Mouse (Mus musculus): ENCODE data around the gene Methig1.
"Not testable (repeated sequence)": the region's sequence is repeated elsewhere in the genome, so short reads cannot be mapped to it uniquely, and the experiment has no call there.

Gene Methig1

DNA sequence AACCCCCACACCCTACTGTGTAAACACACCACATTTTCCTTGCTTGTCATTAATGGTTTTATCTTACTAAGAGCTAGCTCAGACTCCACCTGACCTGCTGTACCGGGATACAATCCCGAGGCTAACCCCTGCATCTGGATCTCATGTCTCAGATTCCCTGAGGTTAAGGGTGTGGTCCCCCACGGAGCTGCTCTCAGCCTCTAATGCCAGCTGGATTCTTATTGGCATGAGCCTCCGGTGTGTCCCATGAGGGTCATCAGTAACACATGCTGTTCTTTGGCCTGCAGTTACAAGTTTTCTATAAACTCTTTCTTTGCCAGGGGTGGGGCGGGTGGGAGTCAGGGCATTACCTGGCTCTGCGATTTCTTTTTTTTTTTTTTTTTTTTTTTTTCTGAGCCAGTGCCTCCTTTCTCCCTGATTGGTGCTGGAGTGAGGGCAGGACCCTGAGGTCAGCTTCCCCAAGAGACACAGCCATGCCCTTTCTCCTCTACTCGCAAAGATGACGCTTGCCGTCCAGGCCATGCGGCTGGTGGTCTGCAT lies at the start of gene Methig1, which contains the start of gene Mettl7a2:
TSS of gene Methig1 (plus strand) at position 439 of the 540 bp plus-strand sequence.
TSS of gene Mettl7a2 (plus strand) at position 490 of the 540 bp plus-strand sequence.
- DNase-seq (ENCODE audit: inconsistent ontology term) = no peak

DNA sequence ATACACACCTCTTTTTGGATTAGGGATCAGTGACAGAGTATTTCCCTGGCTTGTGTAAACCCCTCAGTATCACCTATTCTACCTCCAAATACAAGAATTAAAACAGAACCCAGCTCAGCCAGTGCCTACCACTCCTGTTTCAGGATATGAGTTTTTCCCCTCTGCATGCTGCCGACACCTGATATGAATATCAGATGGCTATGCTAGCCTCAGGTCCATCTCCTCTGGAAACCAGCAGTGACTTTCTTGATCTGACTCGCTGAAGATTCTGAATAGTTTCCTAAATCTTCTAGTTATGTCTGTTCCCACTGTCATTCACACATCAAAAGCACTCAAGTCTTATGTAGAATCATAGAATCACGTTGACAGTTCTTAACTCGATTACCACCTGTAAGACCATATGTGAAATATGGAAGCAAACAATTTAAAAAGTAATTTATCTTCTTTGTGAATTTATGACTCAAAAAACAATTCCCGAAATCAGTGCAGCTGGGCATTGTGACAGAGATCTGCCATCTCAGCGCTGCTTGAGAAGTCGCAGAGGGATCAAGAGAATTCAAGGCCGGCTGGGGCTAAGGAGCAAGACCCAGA lies 49.4 kb upstream of the Methig1 start:
- no peak for DNase-seq (ENCODE audit: inconsistent ontology term)

DNA sequence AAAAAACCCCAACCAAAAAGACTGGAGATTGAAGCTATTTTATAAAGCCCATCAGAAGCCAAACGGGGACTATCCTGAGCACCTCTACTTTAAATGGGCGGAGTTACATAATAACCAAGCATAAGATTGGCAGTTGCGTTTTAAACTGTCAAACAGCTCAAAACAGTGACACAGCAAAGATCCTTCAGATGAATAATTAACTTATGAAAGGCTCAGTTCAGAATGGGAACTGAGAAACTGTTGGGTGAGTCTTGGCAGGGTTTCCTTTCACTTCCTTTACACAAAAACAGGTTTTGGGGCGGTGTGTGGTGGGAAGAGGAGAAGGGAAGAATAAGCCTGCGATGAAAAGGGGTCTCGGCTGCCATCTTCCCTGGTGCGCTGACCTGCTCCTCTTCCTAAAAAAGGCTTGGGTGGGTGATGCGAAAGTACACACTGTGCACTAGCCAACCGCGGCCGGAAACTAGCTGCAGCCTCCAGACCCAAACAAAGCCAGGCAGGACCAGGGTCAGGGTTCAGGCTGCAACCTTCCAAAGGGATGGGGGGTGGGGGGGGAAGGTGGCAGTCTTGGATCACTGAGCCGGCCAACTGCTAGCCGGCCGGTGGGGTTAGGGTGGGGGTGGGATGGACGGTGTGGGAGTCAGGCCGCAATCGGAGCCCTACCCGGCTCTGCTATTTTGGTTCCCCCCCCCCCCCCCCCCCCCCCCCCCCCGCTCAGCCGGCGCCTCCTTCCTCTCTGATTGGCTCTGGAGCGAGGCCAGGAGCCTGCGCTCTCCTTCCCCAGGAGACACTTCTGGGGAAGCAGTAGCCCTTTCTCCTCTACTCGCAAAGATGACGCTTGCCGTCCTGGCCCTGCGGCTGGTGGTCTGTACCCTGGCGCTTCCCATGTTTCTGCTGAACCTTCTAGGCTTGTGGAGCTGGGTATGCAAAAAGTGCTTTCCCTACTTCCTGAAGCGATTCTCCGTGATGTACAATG lies 48.6 kb upstream of the Methig1 start, which contains the start of gene Mettl7a1:
TSS of gene Mettl7a1 (plus strand) at position 122 of the 973 bp plus-strand sequence.
- peak; percentile 82 for DNase-seq (ENCODE audit: inconsistent ontology term)

- no peak for DNase-seq (ENCODE audit: inconsistent ontology term)
Observed at GRCm38 (mm10) chr15:100306201-100306600, 46.7 kb upstream of the Methig1 start.

DNA sequence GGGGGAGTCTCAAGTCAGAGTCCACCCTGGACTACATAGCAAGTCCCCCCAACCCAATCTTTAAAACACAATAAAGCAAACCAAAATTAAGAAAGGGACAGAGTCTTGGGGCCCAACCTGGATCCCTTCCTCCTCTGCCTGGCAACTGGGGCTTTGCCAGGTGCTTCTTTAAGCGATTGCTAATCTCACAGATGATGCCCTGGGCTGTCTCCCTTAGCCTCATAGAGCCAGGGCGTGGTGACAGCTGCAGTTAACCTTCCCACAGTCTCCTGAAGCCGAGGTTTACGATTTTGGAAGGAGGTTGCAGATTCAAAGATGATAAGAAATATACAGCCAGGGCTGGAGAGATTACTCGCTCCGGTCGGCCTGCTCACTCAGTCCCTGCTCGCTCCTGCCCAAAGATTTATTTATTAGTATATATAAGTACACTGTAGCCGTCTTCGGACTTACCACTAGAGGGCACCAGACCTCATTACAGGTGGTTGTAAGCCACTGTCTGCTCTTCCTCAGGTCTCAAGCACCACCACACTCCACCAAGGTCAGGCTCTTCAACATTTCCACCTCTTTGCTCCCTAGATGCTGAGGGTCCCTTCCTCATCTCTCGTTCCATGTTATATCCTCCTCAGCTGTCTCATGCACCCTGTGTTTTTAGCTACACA lies 45.4 kb upstream of the Methig1 start:
- DNase-seq (ENCODE audit: inconsistent ontology term) = not testable (repeated sequence)

GRCm38 (mm10) chr15:100312346-100312745 lies 40.6 kb upstream of the Methig1 start:
- no peak for DNase-seq (ENCODE audit: inconsistent ontology term)

DNA sequence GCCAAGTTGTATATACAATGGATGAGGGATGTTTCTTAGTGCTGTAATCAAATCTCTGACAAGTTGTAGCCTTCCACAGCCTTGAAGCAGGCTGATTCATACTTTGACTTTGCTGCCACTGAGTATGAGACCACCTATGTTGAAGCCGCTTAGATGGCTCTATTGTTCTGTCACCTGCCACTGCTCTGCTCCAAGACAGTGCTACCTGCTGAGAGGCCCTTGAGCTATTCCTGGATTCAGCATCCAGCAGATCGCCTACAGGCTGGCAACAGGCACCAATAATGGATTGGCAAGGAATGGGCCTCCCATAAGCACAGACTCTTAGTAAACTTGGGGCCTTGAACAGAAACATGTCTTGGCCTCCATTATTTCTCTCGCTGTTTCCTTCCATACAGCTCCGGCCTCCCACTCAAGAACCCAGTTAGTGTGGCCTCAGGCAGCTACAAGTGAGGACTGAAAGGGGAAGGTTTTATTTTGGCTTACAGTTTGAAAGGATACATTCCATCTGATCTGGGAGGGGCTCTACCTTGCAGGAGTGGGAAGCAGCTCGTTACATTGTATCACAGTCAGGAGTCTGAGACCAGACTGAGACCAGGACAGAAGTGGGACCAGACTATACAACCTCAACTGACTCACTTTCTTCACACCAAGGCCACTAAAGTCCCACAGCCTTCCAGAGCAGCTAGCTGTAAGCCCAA lies 38.4 kb upstream of the Methig1 start:
- DNase-seq (ENCODE audit: inconsistent ontology term) = no peak

DNA sequence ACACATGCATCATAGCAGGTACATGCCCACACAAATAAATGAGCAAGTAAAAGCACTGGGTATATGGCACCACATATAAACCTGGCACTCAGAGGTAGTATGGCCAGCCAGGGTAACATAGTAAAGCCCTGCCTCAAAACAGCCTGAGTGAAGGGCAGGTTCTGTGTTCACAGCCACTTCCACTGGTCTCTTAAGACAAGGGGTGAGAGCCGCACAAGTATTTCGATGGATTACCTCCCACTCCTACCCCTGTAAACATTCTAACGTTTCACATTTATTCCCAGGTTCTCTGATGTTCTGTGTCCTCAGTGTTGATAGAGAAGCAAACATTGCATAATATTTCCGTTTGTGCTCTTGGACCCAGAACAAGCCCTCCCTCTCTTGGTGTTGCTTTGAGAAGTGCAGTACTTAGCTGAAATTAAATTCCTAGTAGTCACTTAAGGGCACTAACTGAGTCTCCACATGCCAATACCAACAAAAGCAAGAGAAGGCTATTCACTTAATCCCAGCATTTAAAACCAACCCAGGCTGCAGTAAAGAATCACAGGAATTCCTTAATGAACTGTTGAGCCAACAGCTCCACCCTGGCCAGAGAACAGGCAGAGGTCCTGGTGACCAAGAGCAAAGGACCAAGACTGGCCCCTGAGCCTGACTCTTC lies 34.8 kb upstream of the Methig1 start:
- DNase-seq (ENCODE audit: inconsistent ontology term) = peak; percentile 73

DNA sequence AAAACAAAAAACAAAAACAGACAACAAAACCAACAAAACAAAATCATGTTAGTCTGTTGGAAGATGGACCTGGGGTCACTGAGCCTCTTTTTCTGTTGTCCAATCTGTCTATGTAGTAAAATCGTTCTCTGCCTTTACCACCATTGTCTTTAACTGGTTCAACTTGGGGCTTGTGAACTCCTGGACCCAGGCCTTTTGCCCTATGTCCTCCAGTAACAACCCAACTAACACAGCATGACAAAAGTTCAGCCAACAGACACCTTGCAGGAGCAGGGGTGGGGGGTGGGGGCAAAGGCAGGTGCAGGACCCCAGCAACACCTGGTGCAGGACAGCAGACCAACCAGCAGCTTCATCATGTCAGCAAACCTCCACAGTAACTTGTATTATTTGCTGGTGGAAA lies 33.1 kb upstream of the Methig1 start:
- DNase-seq (ENCODE audit: inconsistent ontology term) = no peak

GRCm38 (mm10) chr15:100320295-100320905 lies 32.5 kb upstream of the Methig1 start:
- DNase-seq (ENCODE audit: inconsistent ontology term) = no peak

DNA sequence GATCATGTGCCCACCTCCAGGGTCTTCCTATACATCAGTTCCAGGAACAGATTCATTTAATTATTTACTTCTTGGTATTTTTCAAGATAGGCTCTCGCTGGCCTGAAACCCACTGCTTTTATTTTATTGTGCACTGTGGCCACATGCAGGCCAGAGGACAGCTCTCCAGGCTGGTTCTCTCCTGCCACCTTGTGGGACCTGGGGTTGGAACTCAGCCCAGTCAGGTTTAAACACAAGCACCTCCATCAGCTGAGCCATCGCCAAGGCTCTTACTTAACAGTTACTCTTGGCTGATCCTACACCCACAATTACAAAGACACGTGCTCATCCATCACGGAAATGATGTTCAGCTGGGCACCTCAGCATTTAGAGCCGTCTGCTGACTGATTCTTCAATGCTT lies 31.8 kb upstream of the Methig1 start:
- DNase-seq (ENCODE audit: inconsistent ontology term) = no peak

DNA sequence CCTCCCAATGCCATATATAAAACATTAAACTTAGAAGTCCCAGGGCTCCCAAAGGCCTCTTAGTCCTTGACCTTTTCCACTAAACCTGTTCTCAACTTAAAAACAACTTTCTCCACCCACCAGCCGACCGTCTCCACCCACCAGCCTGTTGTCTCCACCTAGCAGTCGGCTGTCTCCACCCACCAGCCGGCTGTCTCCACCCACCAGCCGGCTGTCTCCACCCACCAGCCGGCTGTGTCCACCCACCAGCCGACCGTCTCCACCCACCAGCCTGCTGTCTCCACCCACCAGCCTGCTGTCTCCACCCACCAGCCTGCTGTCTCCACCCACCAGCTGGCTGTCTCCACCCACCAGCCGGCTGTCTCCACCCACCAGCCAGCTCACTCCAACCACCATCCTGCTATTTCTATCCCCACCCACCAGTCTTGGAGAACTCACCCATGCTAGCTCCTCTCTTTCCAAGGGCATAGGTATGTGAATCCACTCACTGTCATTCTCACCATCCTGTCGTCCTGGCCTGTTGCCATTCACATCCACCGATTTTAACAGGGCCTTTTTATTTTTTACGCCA lies 28.8 kb upstream of the Methig1 start:
- DNase-seq (ENCODE audit: inconsistent ontology term) = no peak

GRCm38 (mm10) chr15:100325235-100325634 lies 27.7 kb upstream of the Methig1 start:
- no peak for DNase-seq (ENCODE audit: inconsistent ontology term)

GRCm38 (mm10) chr15:100328089-100328488 lies 24.9 kb upstream of the Methig1 start:
- DNase-seq (ENCODE audit: inconsistent ontology term) = not testable (repeated sequence)

- DNase-seq (ENCODE audit: inconsistent ontology term) = not testable (repeated sequence)
Observed at GRCm38 (mm10) chr15:100329336-100329735, 23.6 kb upstream of the Methig1 start.

DNA sequence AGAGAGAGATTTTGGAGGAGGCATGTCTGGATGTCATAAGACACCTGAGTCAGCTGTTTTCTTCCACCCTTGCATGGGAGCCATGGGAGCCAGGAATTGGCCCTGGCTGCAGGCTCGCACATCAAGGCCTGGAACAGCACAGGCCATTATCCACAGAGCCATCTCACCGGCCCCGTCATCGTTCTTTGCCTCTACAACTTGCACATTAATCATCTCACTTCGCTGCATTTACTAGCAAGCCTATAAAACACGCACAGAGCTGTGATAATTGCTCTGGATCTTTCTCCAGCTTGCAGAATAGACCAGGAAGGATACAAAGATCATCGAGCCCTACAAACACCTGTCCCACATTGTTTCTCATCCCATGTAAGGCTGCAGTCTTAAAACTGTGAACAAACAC lies 22.2 kb upstream of the Methig1 start:
- no peak for DNase-seq (ENCODE audit: inconsistent ontology term)

GRCm38 (mm10) chr15:100332077-100332961 lies 20.6 kb upstream of the Methig1 start:
- not testable (repeated sequence) for DNase-seq (ENCODE audit: inconsistent ontology term)

DNA sequence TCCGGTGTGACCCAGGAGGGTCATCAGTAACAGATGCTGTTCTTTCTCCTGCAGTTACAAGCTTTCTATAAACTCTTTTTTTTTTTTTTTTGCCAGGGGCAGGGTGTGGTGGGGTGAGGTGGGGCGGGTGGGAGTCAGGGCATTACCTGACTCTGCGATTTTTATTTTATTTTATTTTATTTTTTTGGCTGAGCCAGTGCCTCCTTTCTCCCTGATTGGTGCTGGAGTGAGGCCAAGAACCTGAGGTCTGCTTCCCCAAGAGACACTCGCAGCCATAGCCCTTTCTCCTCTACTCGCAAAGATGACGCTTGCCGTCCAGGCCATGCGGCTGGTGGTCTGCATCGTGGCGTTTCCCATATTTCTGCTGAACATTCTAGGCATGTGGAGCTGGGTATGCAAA lies 18.3 kb upstream of the Methig1 start, which contains the start of gene Mettl7a3:
TSS of gene Mettl7a3 (plus strand) at position 301 of the 400 bp plus-strand sequence.
- no peak for DNase-seq (ENCODE audit: inconsistent ontology term)

DNA sequence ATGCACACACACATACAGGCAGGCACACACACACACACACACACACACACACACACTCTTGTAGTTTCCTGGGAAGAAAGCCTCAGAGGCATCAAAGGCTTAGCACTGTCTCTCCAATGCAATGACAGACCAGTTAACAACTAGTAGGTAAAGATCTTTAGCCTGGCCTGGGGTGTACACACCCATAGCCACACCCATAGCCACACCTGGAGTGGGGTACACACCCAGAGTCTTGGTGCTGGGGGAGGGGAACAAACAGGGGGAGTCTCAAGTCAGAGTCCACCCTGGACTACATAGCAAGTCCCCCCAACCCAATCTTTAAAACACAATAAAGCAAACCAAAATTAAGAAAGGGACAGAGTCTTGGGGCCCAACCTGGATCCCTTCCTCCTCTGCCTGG lies 15.6 kb upstream of the Methig1 start:
- not testable (repeated sequence) for DNase-seq (ENCODE audit: inconsistent ontology term)

All from Muller cell, postnatal 12 days (primary cell).